Mouse (Mus musculus) myocyte (in vitro differentiated cells): ENCODE measurements around the gene Zwilch.

Source experiments
- CEBPB ChIP-seq: IDR thresholded peaks from 2 replicates; pipeline ENCODE4 v1.6.1; 2011; ENCODE audit warnings: mild to moderate bottlenecking, moderate library complexity; ENCODE audit not compliant: poor library complexity, insufficient read depth, severe bottlenecking
- E2F4 ChIP-seq: IDR thresholded peaks from one replicate; pipeline ENCODE4 v1.6.1; 2011; ENCODE audit warnings: mild to moderate bottlenecking, control low read depth, moderate library complexity; ENCODE audit not compliant: insufficient read depth
- MAX ChIP-seq: IDR thresholded peaks from one replicate; pipeline ENCODE4 v1.6.1; 2011; ENCODE audit warnings: low read depth, mild to moderate bottlenecking, control low read depth
- MYOD1 ChIP-seq, 3 experiments: IDR thresholded peaks; one replicate each; pipeline ENCODE4 v1.6.1; 2011; ENCODE audit warnings: control low read depth in 2 of 3, low read depth in 2 of 3, mild to moderate bottlenecking in 2 of 3, moderate library complexity in 1 of 3; ENCODE audit not compliant: insufficient read length in 2 of 3, control insufficient read depth in 1 of 3
- MYOG ChIP-seq, 3 experiments: IDR thresholded peaks; one replicate each; pipeline ENCODE4 v1.6.1; 2011; ENCODE audit warnings: control low read depth in 2 of 3, low read depth in 2 of 3, mild to moderate bottlenecking in 2 of 3; ENCODE audit not compliant: insufficient read length in 2 of 3, control insufficient read depth in 1 of 3, insufficient read depth in 1 of 3
- POLR2A ChIP-seq: IDR thresholded peaks from one replicate; pipeline ENCODE4 v1.6.1; 2011; ENCODE audit warnings: low read depth, mild to moderate bottlenecking, control low read depth, moderate library complexity; ENCODE audit not compliant: insufficient read length
- POLR2AphosphoS2 ChIP-seq: IDR thresholded peaks from one replicate; pipeline ENCODE4 v1.6.1; 2011; ENCODE audit warnings: low read depth, control low read depth; ENCODE audit not compliant: insufficient read length
- SRF ChIP-seq: IDR thresholded peaks from one replicate; pipeline ENCODE4 v1.6.1; 2011; ENCODE audit warnings: low read depth; ENCODE audit not compliant: control insufficient read depth, insufficient read length
- TCF12 ChIP-seq: IDR thresholded peaks from one replicate; pipeline ENCODE4 v1.6.1; 2011; ENCODE audit warnings: mild to moderate bottlenecking, control low read depth; ENCODE audit not compliant: poor library complexity, insufficient read depth, severe bottlenecking
- USF1 ChIP-seq: IDR thresholded peaks from one replicate; pipeline ENCODE4 v1.6.1; 2011; ENCODE audit warnings: low read depth, mild to moderate bottlenecking, control low read depth, moderate library complexity

DNA sequence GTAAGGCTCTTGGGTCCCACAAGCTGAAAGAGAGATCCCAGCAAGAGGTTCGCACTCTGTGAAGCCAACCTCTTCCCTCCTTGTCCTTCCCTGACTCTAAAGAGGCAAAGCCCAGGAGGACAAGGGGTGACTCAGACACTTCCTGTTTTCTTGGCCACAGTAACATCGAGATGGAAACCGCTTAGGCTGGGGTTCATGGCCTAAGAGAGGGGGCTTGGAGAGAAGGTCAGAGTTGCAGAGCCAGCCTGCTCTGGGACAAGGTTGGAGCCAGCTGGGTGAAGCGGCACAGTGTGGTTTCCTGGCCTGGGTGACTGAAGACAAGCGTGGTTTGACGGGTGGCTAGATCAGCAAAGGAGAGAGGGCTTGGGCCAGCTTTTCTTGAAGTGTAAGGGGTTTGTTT lies 67.6 kb downstream of the Zwilch start:
- TF ChIP-seq MYOD1 (IDR thresholded peaks at IDR 0.05; ENCODE audit: control insufficient read depth in 1 of 3, insufficient read length in 2 of 3, low read depth in 2 of 3) (no peak), POLR2A (no peak), MAX (no peak), POLR2AphosphoS2 (no peak), TCF12 (no peak), CEBPB (no peak), SRF (no peak), E2F4 (no peak), MYOG (IDR thresholded peaks at IDR 0.05; ENCODE audit: control insufficient read depth in 1 of 3, insufficient read depth in 1 of 3, insufficient read length in 2 of 3, low read depth in 2 of 3) (no peak), USF1 (no peak)
